Mouse (Mus musculus): ENCODE results near the gene Arhgap33.

DNA sequence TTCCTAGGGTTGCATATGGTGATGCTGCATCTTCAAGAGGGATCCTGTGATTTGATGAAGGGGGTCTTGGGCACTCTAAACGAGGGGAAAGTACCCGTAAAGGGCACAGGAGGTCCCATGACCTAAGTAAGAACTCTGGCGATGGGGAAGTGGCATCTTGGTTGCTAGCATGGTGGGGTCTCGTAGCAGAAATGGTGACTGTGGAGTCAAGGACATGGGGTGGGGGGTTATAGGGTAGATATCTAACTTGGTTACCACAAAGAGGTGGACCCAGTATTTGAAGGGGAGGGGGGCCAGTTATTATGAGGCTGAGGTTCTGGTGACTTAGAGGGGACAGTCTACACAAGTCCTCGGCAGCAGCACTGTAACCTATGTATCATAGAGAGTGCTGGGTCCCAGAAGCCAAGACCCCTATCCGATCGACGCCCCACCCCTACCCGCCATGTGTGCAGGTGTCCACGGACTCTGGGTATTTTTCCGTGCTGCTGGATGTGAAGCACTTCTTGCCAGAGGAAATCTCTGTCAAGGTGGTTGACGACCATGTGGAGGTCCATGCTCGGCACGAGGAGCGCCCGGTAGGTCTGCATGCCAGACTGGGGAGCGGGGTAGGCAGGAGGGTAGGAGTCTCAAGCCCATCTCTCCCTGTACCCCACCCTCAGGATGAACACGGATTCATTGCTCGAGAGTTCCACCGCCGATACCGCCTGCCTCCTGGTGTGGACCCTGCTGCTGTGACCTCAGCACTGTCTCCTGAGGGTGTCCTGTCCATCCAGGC is 19.1 kb upstream of the Arhgap33 start:
- TF ChIP-seq CTCF (IDR thresholded peaks at IDR 0.05) (no peak), EP300 (IDR thresholded peaks at IDR 0.05) (no peak)
